Mouse (Mus musculus): Measurements from ENCODE around the gene Camta2. TPM values are rescaled to one million over a fixed set of nuclear protein-coding genes. Genes with fewer than 3 reads are reported as not detected.
A peak's percentile ranks its signal among the peaks of the same experiment; 100 is the strongest.

Gene Camta2
- total and polyA plus RNA-seq, 2 experiments from 2014 or later = 8.7 to 10.5 TPM

DNA sequence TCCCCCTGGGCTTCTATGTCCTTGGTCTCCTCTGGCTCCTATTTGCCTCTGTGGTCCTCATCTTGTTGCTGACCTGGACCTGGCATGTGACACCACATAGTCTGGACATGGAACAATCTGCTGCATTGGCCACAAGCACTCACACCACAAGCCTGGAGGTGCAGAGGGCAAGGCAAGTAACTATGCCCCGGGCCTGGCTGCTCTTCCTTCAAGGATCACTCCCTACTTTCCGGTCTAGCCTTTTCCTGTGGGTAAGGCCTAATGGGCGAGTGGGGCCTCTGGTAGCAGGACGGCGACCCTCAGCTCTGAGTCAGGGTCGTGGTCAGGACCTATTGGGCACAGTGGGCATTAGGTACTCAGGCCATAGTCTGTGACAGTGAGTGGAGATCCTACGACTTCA, 46.7 kb downstream of the Camta2 start:
- H3K9me3 ChIP-seq (replicated peaks; ENCODE audit: control insufficient read depth, low read length) = no peaks in the 10 kb centered on the region
- no peaks in the 10 kb centered on the region for H3K27me3 ChIP-seq (ENCODE audit: control insufficient read depth, insufficient read depth, low read length)
- 74% methylated on average over 7 of the region's 7 CpGs for WGBS
- H3K9ac ChIP-seq (replicated peaks; ENCODE audit: low read depth, low read length) = no peak overlapping the region
- DNase-seq (ENCODE audit: low spot score) = peak; percentile 2
- ATAC-seq (ENCODE audit: insufficient read depth, low read depth) = no peak
- H3K36me3 ChIP-seq (replicated peaks; ENCODE audit: control insufficient read depth, insufficient read depth, low read length) = peaks cover 19% of the 10 kb centered on the region
- H3K4me3 ChIP-seq (ENCODE audit: low read depth, low read length) = no peak overlapping the region
- peaks cover 8% of the 10 kb centered on the region; the same call in 1 of the 2 replicates for H3K4me1 ChIP-seq (ENCODE audit: control insufficient read depth, insufficient read depth)
- no peak overlapping the region for H3K4me2 ChIP-seq (ENCODE audit: low read depth, low read length)
- no peak overlapping the region for H3K27ac ChIP-seq (ENCODE audit: low read depth)
- no peak for TF ChIP-seq EP300 (IDR thresholded peaks at IDR 0.05; ENCODE audit: low read depth)
- no peak for TF ChIP-seq CTCF (IDR thresholded peaks at IDR 0.05; ENCODE audit: low read depth)

DNA sequence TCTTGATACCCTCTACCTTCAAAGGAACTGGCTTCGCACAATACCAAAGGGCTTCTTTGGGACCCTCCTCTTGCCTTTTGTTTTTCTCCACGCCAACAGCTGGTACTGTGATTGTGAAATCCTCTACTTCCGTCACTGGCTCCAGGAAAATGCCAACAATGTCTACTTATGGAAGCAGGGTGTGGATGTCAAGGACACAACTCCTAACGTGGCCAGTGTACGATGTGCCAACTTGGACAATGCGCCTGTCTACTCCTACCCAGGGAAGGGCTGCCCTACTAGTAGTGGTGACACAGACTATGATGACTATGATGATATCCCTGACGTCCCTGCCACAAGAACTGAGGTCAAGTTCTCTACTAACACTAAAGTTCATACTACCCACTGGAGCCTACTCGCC, 47.9 kb downstream of the Camta2 start:
- Histone ChIP-seq H3K27me3 (ENCODE audit: control insufficient read depth, insufficient read depth, low read length) (no peaks in the 10 kb centered on the region), H3K4me2 (ENCODE audit: low read depth, low read length) (no peak overlapping the region), H3K9ac (replicated peaks; ENCODE audit: low read depth, low read length) (no peak overlapping the region), H3K4me3 (ENCODE audit: low read depth, low read length) (no peak overlapping the region), H3K9me3 (replicated peaks; ENCODE audit: control insufficient read depth, low read length) (no peaks in the 10 kb centered on the region), H3K4me1 (ENCODE audit: control insufficient read depth, insufficient read depth) (no peaks in the 10 kb centered on the region), H3K36me3 (replicated peaks; ENCODE audit: control insufficient read depth, insufficient read depth, low read length) (peaks cover 16% of the 10 kb centered on the region), H3K27ac (ENCODE audit: low read depth) (no peak overlapping the region)
- DNase-seq (ENCODE audit: low spot score) (peak; percentile 2), ATAC-seq (ENCODE audit: insufficient read depth, low read depth) (no peak)
- WGBS = 74% methylated on average over 8 of the region's 8 CpGs
- TF ChIP-seq EP300 (IDR thresholded peaks at IDR 0.05; ENCODE audit: low read depth) (no peak), CTCF (IDR thresholded peaks at IDR 0.05; ENCODE audit: low read depth) (no peak)

DNA sequence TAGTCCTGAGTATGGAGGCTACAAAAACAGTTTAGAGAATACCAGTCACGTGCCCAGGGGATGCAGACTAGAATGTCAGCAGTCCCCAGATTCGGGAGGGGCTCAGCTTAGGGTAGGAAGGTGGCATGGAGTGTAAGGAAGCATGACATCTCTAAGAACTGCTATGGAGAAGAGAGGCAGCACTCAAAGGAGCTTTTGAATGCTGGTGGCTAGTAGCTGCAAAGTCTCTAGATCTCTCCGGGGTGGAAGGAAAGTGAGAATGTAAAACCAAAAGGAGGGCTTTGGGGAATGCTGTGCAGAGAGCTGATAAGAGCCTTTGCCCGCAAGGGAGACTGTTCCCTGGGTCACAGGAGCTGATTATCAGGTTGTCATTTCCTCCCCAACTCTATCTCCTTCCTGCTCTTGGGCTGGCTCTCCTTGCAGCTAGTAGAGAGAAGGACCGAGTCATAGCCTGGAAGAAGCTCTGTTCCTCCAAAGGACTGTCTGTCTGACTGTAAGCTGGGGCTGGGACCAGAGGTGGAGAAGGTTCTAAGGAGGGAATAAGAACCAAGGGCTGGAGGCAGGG, 49.1 kb downstream of the Camta2 start, which contains the start of gene Gp1ba:
Gene Gp1ba, plus strand, starts transcription at position 409 of the 565 bp plus-strand sequence.
- no peak for TF ChIP-seq CTCF (IDR thresholded peaks at IDR 0.05; ENCODE audit: low read depth)
- no peak for TF ChIP-seq EP300 (IDR thresholded peaks at IDR 0.05; ENCODE audit: low read depth)
- Histone ChIP-seq H3K4me3 (ENCODE audit: low read depth, low read length) (no peak within 1 kb of the TSS), H3K9ac (replicated peaks; ENCODE audit: low read depth, low read length) (no peak within 1 kb of the TSS), H3K4me1 (ENCODE audit: control insufficient read depth, insufficient read depth) (no peaks in the 10 kb centered on the region), H3K4me2 (ENCODE audit: low read depth, low read length) (no peak within 1 kb of the TSS), H3K27ac (ENCODE audit: low read depth) (no peak within 1 kb of the TSS), H3K9me3 (replicated peaks; ENCODE audit: control insufficient read depth, low read length) (no peaks in the 10 kb centered on the region), H3K36me3 (replicated peaks; ENCODE audit: control insufficient read depth, insufficient read depth, low read length) (0 out of 2 replicates have a peak, but pooled peaks cover 4% of the 10 kb centered on the region), H3K27me3 (ENCODE audit: control insufficient read depth, insufficient read depth, low read length) (no peaks in the 10 kb centered on the region)
- 2% methylated on average over 5 of the region's 5 CpGs for WGBS
- DNase-seq (ENCODE audit: low spot score) (peak; percentile 8), ATAC-seq (ENCODE audit: insufficient read depth, low read depth) (no peak; the same call in 1 of the 2 replicates)

DNA sequence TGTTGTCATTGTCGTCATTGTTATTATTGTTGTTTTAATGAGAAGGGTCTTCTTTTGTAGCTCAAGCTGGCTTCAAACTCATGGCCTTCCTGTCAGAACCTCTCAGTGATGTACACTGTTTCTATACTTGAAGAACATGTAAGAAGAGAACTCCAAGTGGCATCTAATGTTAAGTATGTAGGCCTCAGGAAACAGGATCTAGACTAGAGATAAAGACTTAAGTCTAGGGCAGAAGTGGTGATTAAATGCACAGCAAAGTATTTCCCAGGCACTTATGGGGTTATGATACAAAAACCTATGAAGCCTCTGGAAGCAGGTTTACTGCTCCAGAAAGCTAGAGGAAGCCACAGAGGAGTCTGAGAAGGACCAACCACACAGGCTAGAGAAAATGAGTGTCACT, 49.6 kb downstream of the Camta2 start:
- H3K27ac ChIP-seq (ENCODE audit: low read depth) = no peak overlapping the region

DNA sequence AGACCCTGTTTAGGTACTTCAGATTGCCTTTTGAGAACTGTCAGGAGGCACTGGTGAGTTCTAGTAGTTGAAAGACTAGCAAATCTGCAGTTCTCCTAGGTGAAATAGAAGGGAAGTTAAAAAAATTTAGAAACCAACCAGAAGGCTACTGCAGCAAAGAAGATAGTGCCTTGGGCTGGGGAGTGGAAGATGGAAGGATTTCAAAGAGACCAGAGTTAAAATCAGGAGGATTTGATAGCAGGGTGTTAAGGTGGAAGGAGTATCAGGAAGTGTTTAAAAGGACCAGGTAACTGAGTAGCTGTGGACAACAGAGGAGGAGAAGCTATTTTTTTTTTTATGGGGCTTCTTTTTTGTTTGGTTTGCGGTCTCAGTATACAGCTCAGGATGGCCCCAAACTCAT, 50.1 kb downstream of the Camta2 start:
- Histone ChIP-seq H3K9ac (replicated peaks; ENCODE audit: low read depth, low read length) (no peak overlapping the region), H3K36me3 (replicated peaks; ENCODE audit: control insufficient read depth, insufficient read depth, low read length) (no peaks in the 10 kb centered on the region), H3K4me2 (ENCODE audit: low read depth, low read length) (no peak overlapping the region), H3K27ac (ENCODE audit: low read depth) (no peak overlapping the region), H3K4me3 (ENCODE audit: low read depth, low read length) (no peak overlapping the region), H3K27me3 (ENCODE audit: control insufficient read depth, insufficient read depth, low read length) (no peaks in the 10 kb centered on the region), H3K4me1 (ENCODE audit: control insufficient read depth, insufficient read depth) (no peaks in the 10 kb centered on the region), H3K9me3 (replicated peaks; ENCODE audit: control insufficient read depth, low read length) (no peaks in the 10 kb centered on the region)
- WGBS = 100% methylated on average over 1 of the region's 1 CpGs
- no peak for ATAC-seq (ENCODE audit: insufficient read depth, low read depth)
- TF ChIP-seq EP300 (IDR thresholded peaks at IDR 0.05; ENCODE audit: low read depth) = no peak
- TF ChIP-seq CTCF (IDR thresholded peaks at IDR 0.05; ENCODE audit: low read depth) = no peak
- no peak for DNase-seq (ENCODE audit: low spot score)

More for the DNA sequence above, 49.6 kb downstream of the Camta2 start:
- H3K9me3 ChIP-seq (replicated peaks; ENCODE audit: control insufficient read depth, low read length) = no peaks in the 10 kb centered on the region
- no peak overlapping the region for H3K4me3 ChIP-seq (ENCODE audit: low read depth, low read length)
- no peaks in the 10 kb centered on the region for H3K27me3 ChIP-seq (ENCODE audit: control insufficient read depth, insufficient read depth, low read length)
- no peaks in the 10 kb centered on the region for H3K36me3 ChIP-seq (replicated peaks; ENCODE audit: control insufficient read depth, insufficient read depth, low read length)
- no peak overlapping the region for H3K9ac ChIP-seq (replicated peaks; ENCODE audit: low read depth, low read length)
- peak; percentile 4 for DNase-seq (ENCODE audit: low spot score)
- no peak overlapping the region for H3K4me2 ChIP-seq (ENCODE audit: low read depth, low read length)
- no peak for ATAC-seq (ENCODE audit: insufficient read depth, low read depth)
- H3K4me1 ChIP-seq (ENCODE audit: control insufficient read depth, insufficient read depth) = no peaks in the 10 kb centered on the region
- 82% methylated on average over 1 of the region's 1 CpGs for WGBS
- TF ChIP-seq EP300 (IDR thresholded peaks at IDR 0.05; ENCODE audit: low read depth) = no peak
- no peak for TF ChIP-seq CTCF (IDR thresholded peaks at IDR 0.05; ENCODE audit: low read depth)

DNA sequence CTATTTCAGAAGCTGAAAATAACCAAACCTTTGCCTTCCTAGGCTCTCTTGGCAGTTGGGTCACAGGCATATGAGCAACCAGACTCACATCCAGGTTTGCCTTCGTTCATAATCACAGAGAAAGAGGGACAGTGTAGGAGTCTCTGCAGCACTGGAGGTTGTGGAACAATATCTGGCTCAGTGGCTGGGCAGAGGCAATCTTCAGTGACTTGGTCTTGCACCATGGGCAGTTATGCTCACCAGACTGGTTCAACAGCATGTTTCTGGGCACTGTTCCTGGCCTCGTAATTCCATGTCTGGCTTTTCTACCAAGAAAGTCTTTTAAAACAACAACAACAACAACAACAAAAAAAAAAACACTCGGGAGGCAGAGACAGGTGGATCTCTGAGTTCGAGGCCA, 52.3 kb downstream of the Camta2 start:
- Histone ChIP-seq H3K27me3 (ENCODE audit: control insufficient read depth, insufficient read depth, low read length) (no peaks in the 10 kb centered on the region), H3K9me3 (replicated peaks; ENCODE audit: control insufficient read depth, low read length) (no peaks in the 10 kb centered on the region), H3K4me2 (ENCODE audit: low read depth, low read length) (no peak overlapping the region), H3K27ac (ENCODE audit: low read depth) (no peak overlapping the region), H3K4me1 (ENCODE audit: control insufficient read depth, insufficient read depth) (no peaks in the 10 kb centered on the region), H3K36me3 (replicated peaks; ENCODE audit: control insufficient read depth, insufficient read depth, low read length) (no peaks in the 10 kb centered on the region), H3K9ac (replicated peaks; ENCODE audit: low read depth, low read length) (no peak overlapping the region), H3K4me3 (ENCODE audit: low read depth, low read length) (no peak overlapping the region)
- TF ChIP-seq EP300 (IDR thresholded peaks at IDR 0.05; ENCODE audit: low read depth) (no peak), CTCF (IDR thresholded peaks at IDR 0.05; ENCODE audit: low read depth) (no peak)
- ATAC-seq (ENCODE audit: insufficient read depth, low read depth) = no peak
- 74% methylated on average over 4 of the region's 4 CpGs for WGBS
- no peak for DNase-seq (ENCODE audit: low spot score)
